Mouse (Mus musculus): ENCODE measurements around the gene 4930519G04Rik. TPM values are rescaled to one million over a fixed set of nuclear protein-coding genes. Genes with fewer than 3 reads are reported as not detected.
A peak's percentile ranks its signal among the peaks of the same experiment; 100 is the strongest.
"Not testable (repeated sequence)": the region's sequence is repeated elsewhere in the genome, so short reads cannot be mapped to it uniquely, and the experiment has no call there.

The 4930519G04Rik gene
- total RNA-seq, 2 experiments from 2014 or later = not detected

GRCm38 (mm10) chr5:114908598-114909305 is 55.3 kb downstream of the 4930519G04Rik start:
- DNase-seq (ENCODE audit: low spot score in 2 of 2) = no peak

- DNase-seq (ENCODE audit: low spot score in 2 of 2) = no peak
These were observed 60.2 kb downstream of the 4930519G04Rik start for GRCm38 (mm10) chr5:114913686-114914085.

GRCm38 (mm10) chr5:114914855-114915254 is 61.4 kb downstream of the 4930519G04Rik start:
- no peak for DNase-seq (ENCODE audit: low spot score in 2 of 2)

- no peak for DNase-seq (ENCODE audit: low spot score in 2 of 2)
These were observed 62.4 kb downstream of the 4930519G04Rik start for GRCm38 (mm10) chr5:114915854-114916253.

- no peak for DNase-seq (ENCODE audit: low spot score in 2 of 2)
These were observed 63.3 kb downstream of the 4930519G04Rik start for GRCm38 (mm10) chr5:114916777-114917176.

- not testable (repeated sequence) for DNase-seq (ENCODE audit: low spot score in 2 of 2)
These were observed 63.9 kb downstream of the 4930519G04Rik start for GRCm38 (mm10) chr5:114917357-114917756.

- DNase-seq (ENCODE audit: low spot score in 2 of 2) = no peak
These were observed 68.3 kb downstream of the 4930519G04Rik start for GRCm38 (mm10) chr5:114921551-114922365.

GRCm38 (mm10) chr5:114922366-114922731 is 68.9 kb downstream of the 4930519G04Rik start:
- no peak for DNase-seq (ENCODE audit: low spot score in 2 of 2)

GRCm38 (mm10) chr5:114922998-114923473 is 69.6 kb downstream of the 4930519G04Rik start, which contains the start of gene Oasl1:
Gene Oasl1, plus strand, starts transcription at chr5:114923240.
- DNase-seq (ENCODE audit: low spot score in 2 of 2) = peak; percentile 47 to 59

GRCm38 (mm10) chr5:114926153-114926684 is 72.8 kb downstream of the 4930519G04Rik start:
- no peak for DNase-seq (ENCODE audit: low spot score in 2 of 2)

- no peak for DNase-seq (ENCODE audit: low spot score in 2 of 2)
These were observed 73.3 kb downstream of the 4930519G04Rik start for GRCm38 (mm10) chr5:114926753-114927152.

GRCm38 (mm10) chr5:114931626-114932025 is 78.2 kb downstream of the 4930519G04Rik start:
- DNase-seq (ENCODE audit: low spot score in 2 of 2) = no peak

- no peak for DNase-seq (ENCODE audit: low spot score in 2 of 2)
These were observed 79.7 kb downstream of the 4930519G04Rik start for GRCm38 (mm10) chr5:114933206-114933605.

Small RNA genes lying within 50 kb of the gene (microRNA-seq; reads per million reads assigned to microRNA genes)
- gene Mir6240 (ENCODE audit: borderline number of aligned reads in 2 of 2) = 15.3 to 51.1 reads per million in 2 experiments

Other genes starting within 250 kb of the 4930519G04Rik start
- 1 to 10 TPM; 3.0 to 4.6 TPM for gene Trpv4, start 195.2 kb upstream of the 4930519G04Rik start, total RNA-seq (2021)
- gene Gltp, start 162.7 kb upstream of the 4930519G04Rik start, total RNA-seq (2021) = 10 to 100 TPM; 40.7 to 49.2 TPM
- 1 to 10 TPM; 7.1 to 8.5 TPM for gene Tchp, start 145.9 kb upstream of the 4930519G04Rik start, total RNA-seq (2021)
- gene Ankrd13a, start 79.0 kb upstream of the 4930519G04Rik start, total RNA-seq (2021) = 10 to 100 TPM; 72.6 to 82.7 TPM
- 10 to 100 TPM; 33.8 to 36.8 TPM for gene Git2, start 78.1 kb upstream of the 4930519G04Rik start, total RNA-seq (2021)
- 10 to 100 TPM; 27.9 to 38.5 TPM for gene 1500011B03Rik, start 30.2 kb upstream of the 4930519G04Rik start, total RNA-seq (2021)
- gene Gm9936, start 5.0 kb downstream of the 4930519G04Rik start, total RNA-seq (2021) = not detected
- gene Oasl2, start 43.3 kb downstream of the 4930519G04Rik start, total RNA-seq (2021) = 10 to 100 TPM in 1 of 2 experiments, 1 to 10 TPM in 1; 9.9 to 10.4 TPM
- gene Oasl1, start 69.6 kb downstream of the 4930519G04Rik start, total RNA-seq (2021) = 1 to 10 TPM in 1 of 2 experiments, under 1 TPM in 1; 0.74 to 1.2 TPM
- gene 2210016L21Rik, start 88.5 kb downstream of the 4930519G04Rik start, total RNA-seq (2021) = 10 to 100 TPM; 36.7 to 39.0 TPM
- not detected for gene Hnf1a, start 117.4 kb downstream of the 4930519G04Rik start, total RNA-seq (2021)
- gene Sppl3, start 157.5 kb downstream of the 4930519G04Rik start, total RNA-seq (2021) = 10 to 100 TPM; 40.0 to 44.0 TPM
- not detected for gene Gm10401, start 244.6 kb downstream of the 4930519G04Rik start, total RNA-seq (2021)

Data from adrenal gland, adult 18-20 months (tissue).